Mouse (Mus musculus): ENCODE results near the gene Ccdc85a. TPM values are rescaled to one million over a fixed set of nuclear protein-coding genes. Genes with fewer than 3 reads are reported as not detected.

The Ccdc85a gene
- polyA plus RNA-seq, 1 experiment from 2014 or later: 1.0 TPM

DNA sequence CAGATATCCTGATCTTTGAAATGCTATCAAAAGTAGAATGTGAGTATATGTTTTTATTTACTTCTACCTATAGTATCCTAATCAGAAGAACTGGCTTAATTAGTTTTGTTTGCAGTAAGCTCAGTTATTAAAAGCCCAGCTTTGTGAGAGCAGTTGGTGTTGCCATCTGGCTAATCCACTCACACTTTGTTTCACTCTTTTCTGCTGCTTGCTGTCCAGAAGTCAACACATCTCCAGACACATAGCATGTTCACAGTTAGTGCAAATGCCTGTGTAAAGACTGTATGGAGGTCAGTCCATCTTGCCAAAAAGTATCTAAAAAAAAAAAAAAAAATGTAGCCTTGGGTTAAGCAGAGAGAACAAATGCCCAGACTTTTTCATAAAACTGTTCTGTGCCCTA lies 27.7 kb downstream of the Ccdc85a start:
- no peaks in the 10 kb centered on the region for H3K27me3 ChIP-seq (ENCODE audit: control insufficient read depth, insufficient read depth, low read length)
- no peaks in the 10 kb centered on the region for H3K4me1 ChIP-seq (ENCODE audit: control insufficient read depth, insufficient read depth, low read length)
- H3K4me3 ChIP-seq (ENCODE audit: low read depth, low read length): no peak overlapping the region
- H3K9ac ChIP-seq (ENCODE audit: low read depth, low read length): no peak overlapping the region
- no peak overlapping the region for H3K4me2 ChIP-seq
- H3K9me3 ChIP-seq (replicated peaks; ENCODE audit: control insufficient read depth, low read length): no peaks in the 10 kb centered on the region
- ATAC-seq (replicated peaks; ENCODE audit: insufficient number of reproducible peaks, low FRiP score, low TSS enrichment): no peak
- no peaks in the 10 kb centered on the region for H3K36me3 ChIP-seq (ENCODE audit: control insufficient read depth, insufficient read depth, low read length)
- no peak overlapping the region for H3K27ac ChIP-seq (ENCODE audit: low read depth, low read length)

DNA sequence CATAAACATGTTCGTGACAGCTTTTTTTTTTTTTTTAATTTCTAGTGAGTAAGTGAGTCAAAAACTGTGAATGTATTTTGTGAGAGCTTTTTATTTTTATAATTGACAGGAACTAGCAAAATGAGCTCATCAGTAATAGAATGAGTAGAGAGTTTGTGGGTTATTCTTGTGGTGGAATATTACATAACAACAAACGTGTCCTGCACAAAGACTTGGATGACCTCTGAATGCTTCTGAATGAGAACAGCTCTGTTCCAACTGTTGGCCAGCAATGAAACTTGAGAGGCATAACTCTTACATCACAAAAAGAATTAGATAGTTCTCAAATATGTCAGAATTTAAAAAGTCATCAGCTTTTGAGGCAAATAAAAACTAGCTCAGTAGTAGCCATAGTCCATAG lies 40.7 kb downstream of the Ccdc85a start:
- Histone ChIP-seq H3K4me2 (no peak overlapping the region), H3K4me1 (ENCODE audit: control insufficient read depth, insufficient read depth, low read length) (no peaks in the 10 kb centered on the region), H3K27me3 (ENCODE audit: control insufficient read depth, insufficient read depth, low read length) (no peaks in the 10 kb centered on the region), H3K4me3 (ENCODE audit: low read depth, low read length) (no peak overlapping the region), H3K9me3 (replicated peaks; ENCODE audit: control insufficient read depth, low read length) (no peaks in the 10 kb centered on the region), H3K27ac (ENCODE audit: low read depth, low read length) (no peak overlapping the region), H3K9ac (ENCODE audit: low read depth, low read length) (no peak overlapping the region), H3K36me3 (ENCODE audit: control insufficient read depth, insufficient read depth, low read length) (no peaks in the 10 kb centered on the region)
- WGBS (ENCODE audit: insufficient replicate concordance): 79% methylated on average over 2 of the region's 2 CpGs
- no peak for ATAC-seq (replicated peaks; ENCODE audit: insufficient number of reproducible peaks, low FRiP score, low TSS enrichment)

DNA sequence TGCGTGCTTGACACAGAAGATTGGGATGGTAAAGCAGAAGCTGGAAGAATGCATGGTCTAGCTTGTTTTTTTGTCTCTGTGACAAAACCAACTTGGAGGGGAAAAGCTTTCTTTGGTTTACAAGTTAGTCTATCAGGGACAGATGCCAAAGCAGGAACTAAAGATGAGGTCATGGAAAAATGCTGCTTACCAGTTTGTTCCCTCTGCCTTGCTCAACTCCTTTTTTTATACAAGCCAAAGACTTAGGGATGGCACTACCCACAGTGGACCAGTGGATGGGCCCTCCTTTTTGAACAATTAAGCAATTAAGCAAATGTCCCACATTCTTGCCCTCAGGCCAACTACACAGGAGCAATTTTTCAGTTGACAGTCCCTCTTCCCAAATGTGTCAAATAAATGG lies 42.8 kb downstream of the Ccdc85a start:
- H3K4me2 ChIP-seq: no peak overlapping the region

DNA sequence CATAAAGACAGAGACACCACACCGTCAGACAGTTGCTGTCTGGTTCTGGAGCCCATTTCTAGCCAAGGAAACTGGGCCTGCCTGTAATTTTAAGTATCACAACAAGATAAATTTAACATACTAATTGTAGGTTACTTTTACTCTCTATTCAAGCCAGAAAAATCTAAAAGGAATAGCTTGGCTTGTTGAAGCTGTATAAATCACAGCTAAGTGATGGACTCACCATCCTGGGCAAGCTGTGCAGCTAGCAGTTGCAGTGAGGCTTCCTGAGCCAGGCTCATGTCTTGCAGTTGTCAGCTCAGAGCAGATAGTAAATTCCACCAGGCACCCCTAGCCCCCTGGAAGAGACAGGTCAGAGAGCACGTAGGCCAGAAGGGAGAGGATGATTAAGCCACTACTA lies 50.8 kb downstream of the Ccdc85a start:
- Histone ChIP-seq H3K36me3 (ENCODE audit: control insufficient read depth, insufficient read depth, low read length) (no peaks in the 10 kb centered on the region), H3K9ac (ENCODE audit: low read depth, low read length) (no peak overlapping the region), H3K27me3 (ENCODE audit: control insufficient read depth, insufficient read depth, low read length) (no peaks in the 10 kb centered on the region), H3K4me2 (no peak overlapping the region), H3K27ac (ENCODE audit: low read depth, low read length) (no peak overlapping the region), H3K4me3 (ENCODE audit: low read depth, low read length) (no peak overlapping the region), H3K9me3 (replicated peaks; ENCODE audit: control insufficient read depth, low read length) (peaks cover 4% of the 10 kb centered on the region; the same call in 1 of the 2 replicates), H3K4me1 (ENCODE audit: control insufficient read depth, insufficient read depth, low read length) (no peaks in the 10 kb centered on the region)
- no peak for ATAC-seq (replicated peaks; ENCODE audit: insufficient number of reproducible peaks, low FRiP score, low TSS enrichment)
- WGBS (ENCODE audit: insufficient replicate concordance): 92% methylated on average over 2 of the region's 2 CpGs

More for the DNA sequence above, 42.8 kb downstream of the Ccdc85a start:
- Histone ChIP-seq H3K4me1 (ENCODE audit: control insufficient read depth, insufficient read depth, low read length) (no peaks in the 10 kb centered on the region), H3K4me3 (ENCODE audit: low read depth, low read length) (no peak overlapping the region), H3K9ac (ENCODE audit: low read depth, low read length) (no peak overlapping the region), H3K36me3 (ENCODE audit: control insufficient read depth, insufficient read depth, low read length) (no peaks in the 10 kb centered on the region), H3K27me3 (ENCODE audit: control insufficient read depth, insufficient read depth, low read length) (no peaks in the 10 kb centered on the region), H3K9me3 (replicated peaks; ENCODE audit: control insufficient read depth, low read length) (no peaks in the 10 kb centered on the region), H3K27ac (ENCODE audit: low read depth, low read length) (no peak overlapping the region)
- no peak for ATAC-seq (replicated peaks; ENCODE audit: insufficient number of reproducible peaks, low FRiP score, low TSS enrichment)
- 84% methylated on average over 1 of the region's 1 CpGs for WGBS (ENCODE audit: insufficient replicate concordance)

DNA sequence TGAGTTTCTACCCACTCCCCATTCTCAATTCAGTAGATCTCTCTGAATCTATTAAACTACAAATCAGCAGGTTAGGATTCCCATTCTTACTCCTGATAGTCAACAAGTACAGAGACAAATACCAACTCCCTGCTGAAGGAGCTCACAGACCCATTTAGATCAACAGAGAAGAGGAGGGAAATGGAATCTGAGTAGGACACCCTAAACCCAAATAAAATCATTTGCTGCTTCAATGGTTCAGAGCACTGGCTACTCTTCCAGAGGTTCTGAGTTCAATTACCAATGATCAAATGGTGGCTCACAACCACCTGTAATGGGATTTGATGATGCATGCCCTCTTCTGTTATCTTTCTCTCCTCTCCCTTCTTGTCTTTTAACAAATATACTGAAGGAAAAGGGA lies 82.9 kb downstream of the Ccdc85a start:
- no peak for ATAC-seq (replicated peaks; ENCODE audit: insufficient number of reproducible peaks, low FRiP score, low TSS enrichment)
- Histone ChIP-seq H3K9me3 (replicated peaks; ENCODE audit: control insufficient read depth, low read length) (no peaks in the 10 kb centered on the region), H3K4me3 (ENCODE audit: low read depth, low read length) (no peak overlapping the region), H3K4me2 (no peak overlapping the region), H3K36me3 (ENCODE audit: control insufficient read depth, insufficient read depth, low read length) (no peaks in the 10 kb centered on the region), H3K27me3 (ENCODE audit: control insufficient read depth, insufficient read depth, low read length) (no peaks in the 10 kb centered on the region), H3K27ac (ENCODE audit: low read depth, low read length) (no peak overlapping the region), H3K9ac (ENCODE audit: low read depth, low read length) (no peak overlapping the region), H3K4me1 (ENCODE audit: control insufficient read depth, insufficient read depth, low read length) (no peaks in the 10 kb centered on the region)

DNA sequence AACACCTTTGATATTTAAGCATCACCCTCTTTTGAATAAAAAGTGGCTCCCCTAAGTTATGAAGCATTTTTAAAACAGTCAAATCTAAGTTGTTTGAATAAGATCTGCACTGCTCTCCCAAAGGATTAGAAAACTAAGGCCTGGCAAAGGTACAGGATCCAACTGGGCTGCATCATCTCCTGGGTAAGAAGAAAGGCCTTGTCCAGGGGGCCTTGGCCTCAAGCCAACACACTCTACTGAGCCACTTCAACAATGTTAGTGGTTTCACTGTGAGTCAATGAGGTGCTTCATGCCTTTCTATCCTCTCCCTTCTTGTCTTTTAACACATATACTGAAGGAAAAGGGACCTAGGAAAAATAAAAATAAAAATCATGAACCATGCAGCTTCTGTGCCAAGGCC lies 87.1 kb downstream of the Ccdc85a start:
- no peak for ATAC-seq (replicated peaks; ENCODE audit: insufficient number of reproducible peaks, low FRiP score, low TSS enrichment)
- Histone ChIP-seq H3K4me2 (no peak overlapping the region), H3K4me1 (ENCODE audit: control insufficient read depth, insufficient read depth, low read length) (no peaks in the 10 kb centered on the region), H3K27me3 (ENCODE audit: control insufficient read depth, insufficient read depth, low read length) (no peaks in the 10 kb centered on the region), H3K9me3 (replicated peaks; ENCODE audit: control insufficient read depth, low read length) (no peaks in the 10 kb centered on the region), H3K36me3 (ENCODE audit: control insufficient read depth, insufficient read depth, low read length) (no peaks in the 10 kb centered on the region), H3K27ac (ENCODE audit: low read depth, low read length) (no peak overlapping the region), H3K4me3 (ENCODE audit: low read depth, low read length) (no peak overlapping the region), H3K9ac (ENCODE audit: low read depth, low read length) (no peak overlapping the region)

DNA sequence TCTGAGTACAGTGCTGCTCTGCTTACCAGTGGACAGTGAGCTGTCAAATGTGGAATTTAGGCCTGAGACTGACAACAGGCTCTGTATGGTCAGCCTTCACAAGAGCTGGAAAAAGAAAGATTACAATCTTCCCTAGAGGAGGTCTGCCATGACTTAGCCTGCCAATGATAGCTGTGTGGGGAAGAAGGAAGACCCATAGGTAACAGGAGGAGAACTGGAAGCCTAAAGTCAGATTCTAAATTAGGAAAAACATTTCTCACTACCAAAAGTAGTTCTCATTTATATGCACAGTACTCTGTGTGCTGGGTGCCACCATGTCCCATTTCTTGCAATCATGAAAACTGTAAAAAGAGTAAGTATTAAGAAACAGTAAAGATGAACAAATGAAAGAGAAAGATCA lies 90.8 kb downstream of the Ccdc85a start:
- no peak overlapping the region for H3K27ac ChIP-seq (ENCODE audit: low read depth, low read length)
- ATAC-seq (replicated peaks; ENCODE audit: insufficient number of reproducible peaks, low FRiP score, low TSS enrichment): no peak
- H3K4me2 ChIP-seq: no peak overlapping the region

DNA sequence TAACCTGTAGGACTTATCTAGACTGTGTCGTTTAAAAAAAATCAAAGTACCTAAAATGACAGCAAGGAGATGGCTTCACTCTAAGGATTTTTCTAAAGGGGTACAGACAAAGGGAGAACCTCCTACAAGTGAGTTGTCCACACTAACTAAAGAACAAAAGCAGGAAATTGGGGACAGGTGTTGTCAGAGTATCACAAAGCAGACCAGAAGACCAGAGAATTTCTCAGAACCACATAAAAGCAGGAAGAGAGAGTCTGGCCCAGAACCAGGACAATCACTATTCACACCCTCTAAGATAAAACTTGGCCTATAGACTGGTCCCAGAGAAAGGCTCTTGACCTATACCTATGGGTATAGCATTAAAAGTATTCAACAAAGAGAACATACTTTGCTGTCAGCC lies 92.8 kb downstream of the Ccdc85a start:
- Histone ChIP-seq H3K27me3 (ENCODE audit: control insufficient read depth, insufficient read depth, low read length) (no peaks in the 10 kb centered on the region), H3K9me3 (replicated peaks; ENCODE audit: control insufficient read depth, low read length) (no peaks in the 10 kb centered on the region), H3K4me1 (ENCODE audit: control insufficient read depth, insufficient read depth, low read length) (no peaks in the 10 kb centered on the region), H3K4me2 (no peak overlapping the region), H3K9ac (ENCODE audit: low read depth, low read length) (no peak overlapping the region), H3K27ac (ENCODE audit: low read depth, low read length) (no peak overlapping the region), H3K36me3 (ENCODE audit: control insufficient read depth, insufficient read depth, low read length) (no peaks in the 10 kb centered on the region), H3K4me3 (ENCODE audit: low read depth, low read length) (no peak overlapping the region)
- WGBS (ENCODE audit: insufficient replicate concordance): 77% methylated on average over 1 of the region's 1 CpGs
- no peak for ATAC-seq (replicated peaks; ENCODE audit: insufficient number of reproducible peaks, low FRiP score, low TSS enrichment)

More for the DNA sequence above, 90.8 kb downstream of the Ccdc85a start:
- Histone ChIP-seq H3K4me1 (ENCODE audit: control insufficient read depth, insufficient read depth, low read length) (no peaks in the 10 kb centered on the region), H3K9me3 (replicated peaks; ENCODE audit: control insufficient read depth, low read length) (no peaks in the 10 kb centered on the region), H3K36me3 (ENCODE audit: control insufficient read depth, insufficient read depth, low read length) (no peaks in the 10 kb centered on the region), H3K9ac (ENCODE audit: low read depth, low read length) (no peak overlapping the region), H3K27me3 (ENCODE audit: control insufficient read depth, insufficient read depth, low read length) (no peaks in the 10 kb centered on the region), H3K4me3 (ENCODE audit: low read depth, low read length) (no peak overlapping the region)

DNA sequence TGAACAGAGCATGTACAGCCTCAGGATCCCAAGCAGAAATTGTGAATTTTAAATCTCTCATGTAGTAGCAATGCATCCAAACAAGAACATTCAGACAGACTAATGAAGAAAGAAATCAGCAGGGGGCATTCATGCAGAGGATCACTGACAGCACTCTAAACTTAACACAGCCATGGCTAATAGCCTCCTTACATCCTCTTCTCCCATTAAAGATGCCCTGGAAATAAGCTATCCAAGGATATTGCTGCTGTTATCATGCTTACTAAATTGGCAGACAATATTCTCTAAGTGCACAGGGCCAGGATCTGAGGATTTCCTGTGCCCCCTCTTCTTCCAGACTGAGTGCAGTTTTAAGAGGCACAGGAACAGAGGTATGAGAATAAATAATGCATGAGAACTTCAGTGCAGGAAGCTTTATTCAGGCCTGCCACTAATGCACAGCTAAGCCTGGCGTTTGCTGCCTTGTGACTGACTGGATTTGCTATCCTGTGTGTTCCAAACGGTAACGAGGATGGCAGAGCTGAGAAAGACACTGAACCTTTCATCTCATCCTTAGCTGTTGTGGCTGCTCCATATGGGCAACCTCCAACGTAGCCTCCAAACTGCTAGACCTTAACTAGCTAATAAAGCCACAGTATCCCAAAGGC lies 99.9 kb downstream of the Ccdc85a start:
- Histone ChIP-seq H3K27ac (ENCODE audit: low read depth, low read length) (no peak overlapping the region), H3K9ac (ENCODE audit: low read depth, low read length) (no peak overlapping the region), H3K27me3 (ENCODE audit: control insufficient read depth, insufficient read depth, low read length) (no peaks in the 10 kb centered on the region), H3K9me3 (replicated peaks; ENCODE audit: control insufficient read depth, low read length) (no peaks in the 10 kb centered on the region), H3K4me1 (ENCODE audit: control insufficient read depth, insufficient read depth, low read length) (no peaks in the 10 kb centered on the region), H3K4me2 (no peak overlapping the region), H3K36me3 (ENCODE audit: control insufficient read depth, insufficient read depth, low read length) (no peaks in the 10 kb centered on the region), H3K4me3 (ENCODE audit: low read depth, low read length) (no peak overlapping the region)
- ATAC-seq (replicated peaks; ENCODE audit: insufficient number of reproducible peaks, low FRiP score, low TSS enrichment): no peak
- 60% methylated on average over 4 of the region's 4 CpGs for WGBS (ENCODE audit: insufficient replicate concordance)
